Mouse (Mus musculus) thymus, postnatal 14 days (tissue): ENCODE data around the gene Ttc30a1.

Experiments used
- DNase-seq: peaks from one replicate; pipeline ENCODE4 v3.0.0; 2021

Gene Ttc30a1

DNA sequence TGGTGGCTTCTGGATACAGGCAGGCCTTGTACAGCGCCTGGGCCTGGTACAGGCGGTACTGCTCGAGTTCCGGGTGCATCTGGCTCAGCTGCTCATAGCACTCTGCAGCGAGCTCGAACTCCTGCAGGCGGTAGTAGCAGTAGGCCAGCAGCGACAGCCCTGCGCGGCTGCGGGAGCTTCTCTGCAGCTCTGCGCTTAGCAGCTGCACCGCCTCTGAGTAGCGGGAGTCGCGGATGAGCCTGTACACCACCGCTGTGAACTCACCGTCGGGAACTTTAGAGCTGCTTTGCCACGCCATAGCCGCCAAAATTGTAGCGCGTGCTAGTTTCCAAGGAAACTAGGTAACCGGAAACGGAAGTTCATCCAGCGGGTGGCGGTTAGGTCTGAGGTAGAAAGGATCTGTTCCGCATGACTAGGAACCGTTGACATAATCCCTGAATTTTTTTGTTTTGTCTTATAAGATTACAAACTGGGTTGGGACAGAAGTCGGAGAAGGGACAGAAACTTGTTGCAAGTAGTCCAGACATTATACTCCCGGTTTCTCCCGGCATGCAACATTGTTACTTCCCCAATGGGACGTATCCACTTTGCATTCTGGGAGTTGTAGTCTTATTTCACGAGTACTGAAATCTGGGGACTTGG is at the start of gene Ttc30a1:
Ttc30a1 (minus strand) TSS at position 528 of the 642 bp plus-strand sequence.
- DNase-seq: peak; percentile 80

DNA sequence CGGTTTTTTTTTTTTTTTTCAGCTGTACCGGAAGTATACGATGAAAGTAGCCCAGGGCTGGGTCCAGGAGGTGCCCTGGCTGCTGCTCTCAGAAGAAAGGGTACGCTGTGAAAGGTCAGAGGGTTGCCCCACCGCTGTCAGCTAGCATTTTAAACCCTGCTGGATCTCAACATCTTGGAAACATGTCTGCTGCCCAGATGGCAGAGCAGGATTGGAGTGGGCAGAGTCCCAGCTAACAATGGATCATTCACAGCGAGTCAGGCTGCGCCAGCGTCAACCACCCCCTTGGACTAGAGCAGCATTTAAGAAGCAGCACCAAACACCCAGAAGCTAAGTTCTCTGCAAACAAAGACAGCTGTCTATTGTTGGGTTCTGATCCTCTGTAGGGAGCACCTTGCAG is 48.3 kb upstream of the Ttc30a1 start:
- DNase-seq: no peak

DNA sequence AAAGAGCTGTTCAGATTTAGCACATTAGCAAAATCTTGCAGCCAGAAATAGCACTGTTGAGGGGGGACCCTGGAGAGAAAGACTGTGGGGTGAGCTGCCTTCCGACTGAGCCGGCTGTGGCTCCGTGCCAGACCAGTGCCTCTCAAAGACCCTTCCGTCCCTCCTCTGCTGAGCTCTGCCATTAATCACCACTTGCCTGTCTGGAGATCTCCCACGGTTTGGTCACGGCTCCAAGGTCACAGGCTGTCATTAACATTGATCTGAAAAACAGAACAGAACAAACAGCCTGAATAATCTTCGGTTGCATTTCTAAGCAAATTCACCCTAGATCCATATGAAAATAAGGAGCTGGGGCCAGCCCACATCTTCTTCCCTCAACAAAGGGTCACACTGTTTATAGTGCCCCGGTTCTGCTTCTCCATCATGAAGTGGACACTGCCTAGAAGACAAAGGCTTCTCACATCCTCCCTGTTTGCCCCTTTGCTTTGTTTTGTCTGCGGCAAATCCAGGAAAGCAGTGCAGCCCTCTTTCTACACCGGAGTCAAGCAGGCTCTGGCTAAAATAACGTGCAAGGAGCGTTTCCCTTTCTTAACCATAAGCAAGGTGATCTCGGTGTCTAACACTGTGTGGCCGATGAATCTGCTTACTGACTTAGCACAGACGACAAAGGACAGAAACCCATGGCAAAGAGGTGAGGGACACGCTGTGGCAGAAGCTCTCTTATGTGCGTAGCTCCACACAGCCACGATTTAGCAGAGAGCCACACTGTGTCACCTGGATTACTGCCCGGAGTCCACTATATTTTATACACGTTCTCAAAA is 47.5 kb upstream of the Ttc30a1 start:
- DNase-seq: no peak

DNA sequence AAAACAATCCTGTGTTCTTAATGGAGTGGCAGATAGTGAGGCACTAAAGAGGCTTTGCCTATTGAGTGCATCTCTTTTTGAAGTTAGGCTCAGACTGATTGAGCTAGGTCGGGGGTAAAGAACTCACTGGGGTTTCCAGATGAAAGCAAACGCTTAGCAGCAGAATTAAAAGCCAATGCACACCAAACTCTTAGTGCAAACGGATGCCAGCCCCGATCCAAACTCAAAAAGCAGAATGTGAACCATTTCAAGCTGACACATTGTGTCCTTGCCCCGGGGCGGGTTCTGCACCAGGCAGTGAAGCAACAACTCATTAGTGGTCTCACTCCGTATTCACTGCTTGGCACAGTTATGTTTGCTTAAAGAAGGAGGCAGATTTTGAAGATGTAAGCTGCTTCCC is 35.1 kb upstream of the Ttc30a1 start:
- no peak for DNase-seq

DNA sequence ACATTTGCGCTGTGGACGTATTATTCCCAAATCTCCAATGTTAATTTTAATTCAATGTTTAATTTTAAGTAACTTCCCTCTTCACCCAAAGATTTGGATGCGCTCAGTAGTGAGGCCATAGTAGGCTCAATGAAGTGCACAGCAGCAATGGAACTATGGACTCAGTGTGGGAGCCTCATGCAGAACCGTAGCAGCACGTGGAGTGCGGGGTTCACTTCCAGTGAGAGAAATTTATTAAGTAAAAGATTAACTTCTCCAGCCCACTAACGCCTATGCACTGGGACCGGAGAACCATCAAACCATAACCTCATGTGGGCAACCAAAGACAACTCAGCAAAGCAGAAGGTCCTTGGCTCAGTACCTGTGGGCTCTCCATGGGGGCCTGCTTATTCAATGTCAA is 34.4 kb upstream of the Ttc30a1 start:
- DNase-seq: no peak

DNA sequence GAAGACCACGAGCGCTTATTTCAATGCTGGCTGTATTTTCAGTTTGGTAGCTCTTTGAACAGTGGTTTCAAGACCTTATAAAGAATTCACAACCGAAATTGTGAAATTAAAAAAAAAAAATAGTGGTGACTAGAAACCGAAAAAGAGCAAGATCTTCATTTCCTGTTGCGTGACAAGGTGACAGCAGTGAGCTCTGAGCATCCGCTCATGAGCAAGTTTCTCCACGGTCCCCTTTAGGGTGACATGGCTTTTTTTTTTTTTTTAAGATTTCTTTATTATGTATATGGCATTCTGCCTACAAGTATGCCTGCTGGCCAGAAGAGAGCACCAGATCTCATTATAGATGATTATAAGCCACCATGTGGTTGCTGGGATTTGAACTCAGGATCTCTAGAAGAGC is 33.7 kb upstream of the Ttc30a1 start:
- DNase-seq: no peak

DNA sequence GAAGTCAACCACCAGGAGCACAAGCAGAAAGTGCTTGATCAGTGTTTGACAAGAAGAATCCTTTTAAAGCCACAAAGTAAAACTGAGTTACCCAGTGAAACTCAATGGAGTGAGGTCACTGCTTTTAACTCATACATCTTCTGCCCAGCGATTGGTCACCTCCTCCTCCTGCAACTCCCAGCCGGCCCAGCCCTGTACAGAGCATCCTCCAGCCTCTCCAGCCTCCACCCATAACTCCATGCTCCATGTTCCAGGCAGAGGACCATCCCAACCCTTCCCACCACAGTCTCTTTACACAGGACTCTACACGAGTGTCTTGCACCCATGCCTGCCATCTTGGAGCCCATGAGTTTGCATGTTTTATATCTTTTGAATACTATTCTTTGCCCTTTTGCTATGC is 32.9 kb upstream of the Ttc30a1 start:
- DNase-seq: no peak

DNA sequence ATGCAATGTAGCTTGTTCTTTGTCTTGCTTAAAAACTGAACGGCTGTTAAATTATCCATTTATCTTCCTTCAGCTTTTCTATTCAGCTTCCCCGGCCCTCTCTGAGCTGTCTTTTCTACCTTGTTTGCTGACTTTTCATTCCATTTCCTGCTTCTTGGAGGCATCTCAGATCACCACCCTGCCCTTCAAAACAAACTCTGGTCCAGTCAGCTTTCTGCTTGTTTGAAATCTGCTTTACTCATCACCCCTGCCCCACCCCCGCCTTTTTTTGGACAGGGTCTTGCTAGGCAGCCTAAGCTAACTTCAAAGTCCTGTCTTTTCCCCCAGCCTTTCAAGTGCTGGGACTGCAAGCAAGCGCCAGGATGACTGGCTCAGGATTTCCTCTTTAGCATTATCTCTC is 24.4 kb upstream of the Ttc30a1 start:
- no peak for DNase-seq

DNA sequence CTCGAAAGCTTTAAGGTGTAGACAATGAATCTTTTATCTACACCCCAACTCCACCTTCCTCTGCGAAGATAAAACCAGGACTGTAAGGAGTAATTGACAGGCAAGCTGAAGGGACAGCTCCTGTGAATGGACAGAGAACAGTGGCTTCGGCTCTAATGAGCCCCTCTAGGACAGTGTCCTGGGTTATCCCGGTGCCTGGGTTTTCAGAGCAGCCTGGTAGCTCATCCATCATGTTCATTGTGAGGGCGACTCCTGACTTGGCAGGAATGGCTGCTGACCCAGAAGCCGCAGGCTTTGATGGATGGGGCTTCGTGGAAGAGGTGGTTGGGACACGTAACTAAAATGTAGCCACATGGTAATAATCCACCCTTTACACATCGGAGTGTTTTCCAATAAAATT is 21.1 kb upstream of the Ttc30a1 start:
- DNase-seq: no peak

DNA sequence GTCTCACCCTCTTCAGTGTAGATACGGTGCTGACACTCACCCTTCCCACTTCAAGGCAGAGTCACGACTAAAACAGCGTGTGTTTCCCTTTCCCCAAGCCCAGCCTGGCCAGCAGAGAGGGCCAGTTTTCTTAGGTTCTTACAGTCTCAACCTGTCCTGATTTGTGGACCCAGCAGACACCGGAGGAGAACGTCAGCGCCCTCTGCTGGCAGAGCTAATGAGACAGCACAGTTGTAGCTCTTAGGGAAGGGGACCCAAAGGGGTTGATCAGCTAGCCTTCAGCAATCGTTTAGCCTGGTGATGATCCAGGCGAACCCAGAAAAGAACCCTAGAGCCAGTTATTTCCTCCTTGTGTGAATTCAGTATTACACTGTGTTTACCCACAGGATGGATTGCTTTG is 19.6 kb upstream of the Ttc30a1 start:
- peak; percentile 78 for DNase-seq

DNA sequence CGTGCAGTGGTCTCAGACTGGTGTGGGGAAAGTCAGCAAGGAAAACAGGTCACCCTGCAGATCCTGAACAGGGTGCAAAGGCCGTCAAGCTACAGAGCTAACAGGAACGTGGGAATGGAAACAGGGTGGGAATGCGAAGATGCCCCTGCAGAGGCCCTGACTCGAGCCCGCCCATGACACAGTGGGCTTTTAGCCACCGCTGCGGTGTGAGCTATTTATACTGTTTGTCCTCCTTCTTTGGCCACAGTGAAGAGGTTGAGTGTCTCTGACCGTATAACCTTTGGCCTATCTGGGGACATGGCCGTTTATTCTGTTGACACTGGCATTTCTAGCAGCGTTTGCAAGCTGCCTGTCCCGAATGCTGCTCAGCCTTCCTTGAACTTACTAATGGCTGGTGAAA is 17.9 kb upstream of the Ttc30a1 start:
- no peak for DNase-seq

DNA sequence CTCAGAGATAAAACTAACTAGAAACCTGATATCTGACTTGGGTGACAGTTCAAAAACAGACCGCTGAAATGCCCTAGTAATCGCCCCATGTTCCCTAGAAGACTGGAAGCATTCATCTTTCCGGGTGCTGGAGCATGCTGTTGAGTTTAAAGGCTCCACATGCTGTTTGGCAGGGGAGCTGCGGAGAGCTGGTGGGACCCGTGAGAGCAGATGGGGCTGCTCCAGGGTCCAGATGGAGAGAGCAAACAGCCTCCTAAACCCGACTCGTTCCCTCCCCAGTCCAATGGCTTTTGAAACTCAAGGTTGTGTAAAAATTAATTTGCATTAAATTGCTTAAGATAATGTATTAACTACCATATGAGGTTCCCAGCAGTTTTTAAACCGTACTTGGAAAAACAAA is 16.9 kb upstream of the Ttc30a1 start:
- no peak for DNase-seq

DNA sequence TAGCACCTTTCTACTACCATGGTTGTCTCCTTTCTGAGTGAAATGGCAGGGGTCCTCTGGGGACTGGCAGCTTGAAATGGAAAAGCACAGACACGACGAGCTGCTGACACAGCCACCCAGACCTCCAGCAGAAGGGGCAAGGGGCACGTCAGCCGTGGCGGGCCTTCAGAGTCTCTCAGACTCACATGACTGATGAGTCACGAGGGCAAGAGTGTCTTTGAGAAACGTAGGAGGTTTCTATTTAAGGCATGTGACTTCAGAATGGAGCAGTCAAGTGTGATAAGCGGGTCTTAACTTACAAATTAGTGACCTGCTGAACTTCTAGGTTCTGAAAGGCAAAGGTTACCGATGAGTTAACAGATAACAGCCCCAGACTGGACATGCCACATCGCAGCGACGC is 16.0 kb upstream of the Ttc30a1 start:
- no peak for DNase-seq

DNA sequence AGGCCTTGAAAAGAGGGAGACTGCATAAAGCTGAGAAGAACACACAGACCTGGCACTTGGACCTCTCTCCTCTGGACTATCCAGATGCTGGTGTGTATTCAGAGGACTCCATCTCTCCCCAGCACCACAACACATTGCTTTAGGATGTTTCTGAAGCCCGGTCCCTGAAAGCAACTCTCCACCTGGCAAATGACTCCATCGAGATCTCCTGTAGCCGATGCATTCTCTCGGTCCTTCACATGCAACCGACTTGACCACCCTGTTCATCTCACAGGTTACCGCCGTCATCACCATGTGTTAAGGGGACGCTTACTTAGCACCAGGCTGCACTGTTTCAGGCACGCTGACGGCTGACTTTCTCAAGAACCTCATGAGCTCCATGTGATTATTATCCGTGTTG is 13.1 kb upstream of the Ttc30a1 start:
- DNase-seq: no peak

DNA sequence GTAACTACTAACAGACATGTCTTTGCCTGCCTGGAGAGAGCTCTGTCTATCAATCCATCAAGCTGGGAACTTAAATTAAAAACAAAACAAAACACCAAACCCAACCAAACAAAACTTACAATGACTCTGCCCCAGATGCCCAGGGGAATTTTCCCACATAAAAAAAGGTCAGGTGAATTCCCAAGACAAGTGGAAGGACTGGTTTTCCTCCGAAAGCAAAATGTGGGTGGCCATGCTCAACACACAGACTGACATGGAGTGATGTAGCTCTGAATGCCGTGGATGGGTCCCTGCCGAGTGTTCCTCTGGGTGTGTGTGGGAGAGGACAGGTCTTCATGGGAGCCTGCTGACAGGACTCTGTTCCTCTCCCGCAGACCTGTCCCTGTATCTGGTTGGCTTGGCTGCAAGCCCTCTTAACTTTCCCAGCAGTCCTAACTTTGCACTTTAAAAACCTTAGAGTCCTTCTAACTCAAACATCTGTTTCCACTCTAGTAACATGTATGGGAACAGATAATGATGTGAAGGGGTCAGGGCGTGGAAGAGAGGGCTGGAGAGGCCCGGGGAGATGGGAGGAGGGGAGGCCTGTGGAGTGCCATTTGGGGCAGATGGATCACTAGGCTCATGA is 9.9 kb upstream of the Ttc30a1 start:
- no peak for DNase-seq

DNA sequence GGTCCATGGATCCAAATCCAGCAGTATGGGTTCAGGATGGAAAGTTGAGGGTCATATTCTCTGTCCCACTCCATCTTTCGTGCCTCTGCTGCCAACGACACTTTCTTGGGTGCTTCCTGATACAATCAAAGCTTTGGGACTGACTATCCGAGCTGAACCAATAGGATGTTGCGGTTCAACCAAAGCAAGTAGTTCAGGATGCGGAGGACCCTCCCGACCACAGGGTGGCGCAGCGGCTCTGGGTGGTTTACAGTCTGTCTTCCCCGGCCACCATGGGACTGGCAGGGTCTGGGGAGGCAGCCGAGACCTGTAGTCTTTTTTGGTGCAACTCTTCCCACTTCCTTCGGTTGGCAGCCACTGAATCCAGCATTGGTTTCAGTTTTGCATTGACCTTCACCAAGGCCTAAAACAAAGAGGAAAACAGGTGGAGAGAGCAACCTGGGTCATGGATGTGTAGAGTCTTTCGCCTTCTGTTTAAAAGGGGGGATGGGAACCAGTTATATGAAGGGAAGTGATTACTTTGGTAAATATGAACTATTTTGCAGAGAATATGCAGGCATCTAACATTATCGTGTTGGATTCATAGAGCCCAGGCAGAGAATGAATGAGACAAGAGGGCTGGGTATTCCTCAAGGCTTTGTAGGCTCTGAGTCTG is 9.2 kb upstream of the Ttc30a1 start:
- peak; percentile 80 for DNase-seq

DNA sequence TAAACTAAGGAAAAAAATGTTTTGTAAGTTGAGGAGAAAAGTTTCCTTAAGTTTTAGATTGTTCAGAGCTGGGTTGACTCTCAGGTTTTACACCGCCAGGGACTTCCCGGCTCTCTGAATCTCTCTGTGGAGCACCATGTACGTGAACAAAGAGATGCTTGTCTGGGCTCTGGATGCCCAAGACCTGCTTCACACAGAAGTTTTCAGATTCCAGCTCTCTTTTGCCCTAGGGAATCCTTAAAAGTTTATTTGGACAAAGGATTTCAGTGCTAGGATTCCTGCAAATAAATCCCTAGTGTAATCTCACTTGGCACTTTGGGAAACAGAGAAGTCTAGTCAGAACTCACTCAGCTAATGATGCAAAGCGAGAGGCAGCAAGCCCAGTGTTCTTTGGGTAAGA is 7.9 kb upstream of the Ttc30a1 start:
- no peak for DNase-seq

DNA sequence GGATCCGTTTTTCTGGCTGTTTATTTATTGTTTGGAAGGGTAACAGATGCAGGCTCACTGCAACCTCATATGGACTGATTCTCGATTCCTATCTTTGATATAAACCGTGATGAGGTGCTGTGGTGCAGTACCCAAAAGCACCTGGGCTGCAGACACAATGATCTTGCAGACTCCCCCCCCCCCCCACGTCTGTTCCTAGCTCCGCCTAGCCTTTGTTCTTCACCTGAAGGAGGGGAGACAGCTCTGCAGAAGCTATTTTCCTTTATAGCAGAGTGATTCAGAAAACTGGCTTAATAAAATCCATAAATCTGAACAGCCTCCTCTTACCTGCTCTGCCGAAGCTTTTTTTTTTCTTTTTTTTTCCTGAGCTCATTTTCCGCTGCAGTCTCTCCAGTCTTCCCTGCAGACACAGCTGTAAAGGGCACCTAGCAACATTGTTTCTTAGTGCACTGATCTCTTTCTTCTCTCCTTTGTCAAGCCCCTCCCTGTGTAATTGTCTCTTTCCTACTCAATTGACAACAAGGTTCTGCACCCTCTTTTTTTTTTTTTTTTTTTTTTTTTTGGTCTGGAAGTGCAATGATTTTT is 7.1 kb upstream of the Ttc30a1 start:
- no peak for DNase-seq

DNA sequence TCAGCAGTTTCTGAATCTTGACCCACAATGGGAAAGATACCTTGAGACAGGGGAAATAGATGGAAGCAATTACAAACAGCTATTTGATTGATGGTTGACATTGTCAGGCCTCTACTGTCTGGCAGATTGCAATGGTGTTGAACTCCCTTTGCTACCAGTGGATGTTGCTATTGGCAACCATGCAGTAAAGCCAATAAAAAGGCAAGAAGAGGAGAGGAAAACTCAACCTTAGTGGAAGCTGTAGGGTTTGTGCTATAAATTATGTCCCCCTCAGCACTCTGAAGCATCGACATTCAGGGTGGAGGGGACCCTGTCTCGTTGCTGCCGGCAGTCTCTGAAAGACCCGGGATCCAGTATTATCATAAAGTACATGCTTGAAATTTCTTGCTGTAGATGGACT is 6.6 kb upstream of the Ttc30a1 start:
- DNase-seq: no peak

DNA sequence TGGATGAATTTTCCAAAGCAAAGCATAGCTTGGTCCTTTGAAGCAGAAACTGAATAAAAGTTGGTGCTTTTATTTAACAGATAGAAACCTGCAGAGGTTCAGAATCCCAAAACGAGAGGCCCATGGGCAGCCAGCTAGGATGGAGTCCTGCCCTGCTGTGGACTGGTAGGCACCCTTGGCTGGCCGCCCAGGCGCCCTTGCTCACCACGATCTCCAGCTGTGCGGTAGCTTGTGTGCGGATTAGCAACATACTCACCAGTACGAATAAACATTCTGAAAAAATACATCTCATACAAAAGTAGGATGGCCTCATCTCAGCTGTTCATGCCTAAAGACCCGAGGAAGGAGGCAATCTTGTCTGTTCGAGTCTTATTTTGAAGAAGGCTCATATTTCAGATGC is 6.0 kb upstream of the Ttc30a1 start:
- no peak for DNase-seq

DNA sequence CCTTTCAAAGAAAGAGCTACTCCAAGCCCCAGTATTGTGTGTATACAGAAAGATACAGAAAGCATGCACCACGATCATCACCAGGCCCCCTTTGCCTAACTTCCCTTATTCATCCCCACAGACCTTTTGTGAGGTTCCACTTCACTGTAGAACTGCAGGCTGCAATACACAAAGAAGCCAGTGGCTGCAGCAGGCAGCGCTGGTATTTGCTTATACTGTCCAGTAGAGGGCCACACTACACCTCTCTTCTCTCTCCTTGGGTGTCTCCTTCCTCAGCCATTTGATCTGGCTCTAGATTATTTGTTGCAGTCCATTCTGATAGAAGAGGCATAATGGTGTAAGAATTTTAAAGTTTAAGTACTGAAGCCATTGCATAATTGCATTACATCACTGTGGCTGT is 3.4 kb upstream of the Ttc30a1 start:
- peak; percentile 58 for DNase-seq

DNA sequence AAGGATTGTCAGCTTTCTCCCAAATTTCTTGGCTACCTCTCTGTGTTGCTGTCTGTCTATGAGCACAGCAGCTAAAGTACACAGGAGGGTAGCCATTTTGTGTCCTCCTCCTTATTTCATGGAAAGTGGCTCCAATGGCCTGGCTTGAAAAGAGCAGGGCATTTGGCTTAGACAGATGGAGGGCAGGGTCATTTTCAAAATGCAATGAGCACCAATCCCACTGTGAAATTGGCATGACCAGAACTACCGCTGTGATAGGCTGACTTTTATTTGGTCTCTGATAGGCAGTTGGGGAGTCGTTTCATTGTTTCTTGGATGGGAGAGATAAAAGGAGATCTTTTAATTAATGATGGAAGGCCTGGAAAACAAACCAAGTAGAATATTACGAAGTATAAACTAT is 2.1 kb upstream of the Ttc30a1 start:
- no peak for DNase-seq

DNA sequence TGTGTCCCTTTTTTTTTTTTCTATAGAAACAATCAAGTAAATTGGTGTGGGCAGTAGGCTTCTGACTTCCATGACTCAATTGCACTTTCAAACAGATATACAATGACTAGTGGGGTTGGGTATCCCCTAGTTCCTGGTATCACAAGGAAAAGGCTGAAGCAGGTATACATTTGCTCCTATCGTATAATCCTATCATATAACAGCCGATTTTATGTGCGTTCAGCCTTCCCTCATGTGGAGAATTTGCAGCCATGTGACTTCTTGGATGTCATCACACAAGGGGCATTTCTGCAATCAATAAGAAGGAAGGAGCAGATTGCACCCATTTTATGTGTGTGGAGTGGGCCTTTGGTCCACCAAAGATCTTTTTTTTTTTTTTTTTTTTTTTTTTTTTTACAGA is 1.3 kb upstream of the Ttc30a1 start:
- no peak for DNase-seq
